Mouse (Mus musculus): ENCODE measurements around the gene Abcg5. TPM values are rescaled to one million over a fixed set of nuclear protein-coding genes. Genes with fewer than 3 reads are reported as not detected.

The Abcg5 gene
- polyA plus RNA-seq, 1 experiment: 0.37 TPM

DNA sequence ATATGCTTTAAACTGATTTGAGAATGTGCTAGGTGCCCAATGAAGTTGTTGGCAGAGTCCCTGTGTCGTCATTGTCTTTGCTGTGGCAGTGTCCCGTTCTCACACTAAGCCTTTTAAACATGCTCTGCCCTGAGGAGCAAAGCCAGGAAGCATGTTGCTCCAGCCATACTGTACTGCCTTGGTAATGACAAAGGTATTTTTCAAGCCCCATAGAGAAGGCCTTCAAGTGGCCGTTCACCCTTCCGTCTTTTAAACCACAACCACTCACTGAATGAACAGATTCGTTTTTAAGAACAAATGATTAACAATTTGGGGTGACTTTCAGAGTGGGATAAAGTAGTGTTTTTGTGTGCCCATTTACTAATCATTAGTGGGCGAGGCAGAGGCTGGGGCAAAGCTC is 61.6 kb downstream of the Abcg5 start:
- TF ChIP-seq GATA1 (IDR thresholded peaks at IDR 0.05; ENCODE audit: borderline replicate concordance, low read length): no peak
- no peak for TF ChIP-seq FLI1 (IDR thresholded peaks at IDR 0.05; ENCODE audit: low read length)
- Histone ChIP-seq H3K4me3 (replicated peaks) (no peak overlapping the region), H3K36me3 (replicated peaks; ENCODE audit: low read length) (no peaks in the 10 kb centered on the region), H3K4me1 (peaks cover 2% of the 10 kb centered on the region), H3K9me3 (peaks cover 7% of the 10 kb centered on the region), H3K27me3 (replicated peaks) (peaks cover 2% of the 10 kb centered on the region)

DNA sequence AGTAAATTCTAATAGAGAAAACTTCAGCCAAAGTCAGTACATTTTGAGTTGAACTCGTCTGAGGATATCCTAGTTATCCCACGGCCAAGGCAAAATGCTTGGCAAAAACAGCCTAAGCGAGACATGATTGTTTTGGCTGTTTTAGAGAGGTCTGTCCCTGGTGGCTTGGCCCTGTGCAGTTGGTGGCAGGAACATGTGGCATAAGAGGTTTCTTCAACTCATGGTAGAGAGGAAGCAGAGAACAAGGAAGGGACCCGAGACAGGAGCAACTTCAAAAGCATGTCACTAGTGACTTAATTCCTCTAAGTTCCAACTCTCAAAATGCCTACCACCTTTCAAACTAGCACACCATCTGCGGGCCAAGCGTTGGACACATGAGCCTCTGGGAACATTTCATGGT is 62.2 kb downstream of the Abcg5 start:
- H3K27me3 ChIP-seq (replicated peaks): peaks cover 2% of the 10 kb centered on the region
- TF ChIP-seq GATA1 (IDR thresholded peaks at IDR 0.05; ENCODE audit: borderline replicate concordance, low read length) (no peak), FLI1 (IDR thresholded peaks at IDR 0.05; ENCODE audit: low read length) (no peak)
- no peak overlapping the region for H3K4me3 ChIP-seq (replicated peaks)
- no peaks in the 10 kb centered on the region for H3K36me3 ChIP-seq (replicated peaks; ENCODE audit: low read length)
- no peaks in the 10 kb centered on the region for H3K4me1 ChIP-seq
- peaks cover 7% of the 10 kb centered on the region for H3K9me3 ChIP-seq

DNA sequence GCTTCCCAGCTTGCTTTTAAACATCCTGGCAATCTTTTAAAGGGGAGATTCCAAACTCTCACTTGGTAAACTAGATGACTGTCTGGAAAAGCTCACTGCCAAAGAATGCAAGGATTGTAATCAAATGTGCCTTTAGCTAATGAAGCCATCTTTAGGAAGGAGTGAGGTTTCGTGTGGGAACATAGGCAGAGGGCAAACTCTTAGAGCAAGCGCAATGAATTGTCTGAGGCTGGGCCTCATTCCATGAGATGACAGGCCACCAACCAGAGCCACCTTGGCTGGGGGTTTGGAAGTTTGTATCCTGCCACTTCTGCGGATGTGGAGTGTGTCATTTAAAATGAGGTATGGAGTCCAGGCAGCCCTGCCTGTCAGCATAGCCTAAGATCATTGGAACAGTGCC is 62.7 kb downstream of the Abcg5 start:
- no peaks in the 10 kb centered on the region for H3K4me1 ChIP-seq
- no peak overlapping the region for H3K4me3 ChIP-seq (replicated peaks)
- TF ChIP-seq FLI1 (IDR thresholded peaks at IDR 0.05; ENCODE audit: low read length) (no peak), GATA1 (IDR thresholded peaks at IDR 0.05; ENCODE audit: borderline replicate concordance, low read length) (no peak)
- peaks cover 2% of the 10 kb centered on the region for H3K27me3 ChIP-seq (replicated peaks)
- H3K36me3 ChIP-seq (replicated peaks; ENCODE audit: low read length): no peaks in the 10 kb centered on the region
- peaks cover 7% of the 10 kb centered on the region for H3K9me3 ChIP-seq

DNA sequence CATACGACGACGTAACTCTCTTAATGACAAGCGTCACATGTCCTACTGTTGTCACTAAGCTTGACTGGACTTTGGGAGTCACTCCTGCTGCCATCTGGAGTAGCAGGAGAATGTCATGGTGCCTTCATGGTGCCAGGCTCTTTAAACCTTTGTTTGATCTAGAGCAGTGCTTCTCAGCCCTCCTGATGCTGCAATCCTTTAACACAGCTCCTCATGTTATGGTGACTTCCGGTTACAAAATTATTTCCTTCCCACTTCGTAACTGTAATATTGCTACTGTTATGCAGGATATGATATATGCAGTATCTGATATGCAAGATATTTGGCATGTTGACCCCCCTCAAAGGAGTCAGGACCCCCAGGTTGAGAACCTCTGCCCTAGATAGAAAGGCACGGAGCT is 63.7 kb downstream of the Abcg5 start:
- no peaks in the 10 kb centered on the region for H3K27me3 ChIP-seq (replicated peaks)
- peaks cover 14% of the 10 kb centered on the region for H3K9me3 ChIP-seq
- H3K4me3 ChIP-seq (replicated peaks): no peak overlapping the region
- no peaks in the 10 kb centered on the region for H3K36me3 ChIP-seq (replicated peaks; ENCODE audit: low read length)
- H3K4me1 ChIP-seq: peaks cover 3% of the 10 kb centered on the region; the same call in 1 of the 2 replicates
- TF ChIP-seq GATA1 (IDR thresholded peaks at IDR 0.05; ENCODE audit: borderline replicate concordance, low read length) (no peak), FLI1 (IDR thresholded peaks at IDR 0.05; ENCODE audit: low read length) (no peak)

DNA sequence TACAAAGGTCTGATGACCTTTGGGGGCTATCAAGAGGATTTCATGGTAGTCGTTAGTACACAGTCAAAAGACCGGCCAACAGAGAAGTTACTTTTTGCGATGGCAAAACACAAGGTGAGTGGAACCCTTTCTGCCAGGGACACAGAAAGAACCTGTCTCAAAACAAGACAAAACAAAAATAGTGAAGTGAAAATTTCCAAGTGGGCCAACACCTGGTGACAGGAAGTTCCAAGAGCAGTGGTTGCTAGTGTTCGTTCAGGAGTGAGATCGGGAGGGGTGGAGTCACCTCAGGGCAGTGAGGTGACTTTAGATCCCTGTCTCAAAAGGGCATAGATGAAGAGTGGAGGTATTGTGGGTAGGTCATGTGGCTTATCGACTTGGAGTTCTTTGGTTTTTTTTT is 64.9 kb downstream of the Abcg5 start:
- Histone ChIP-seq H3K4me3 (replicated peaks) (no peak overlapping the region), H3K27me3 (replicated peaks) (no peaks in the 10 kb centered on the region), H3K4me1 (peaks cover 5% of the 10 kb centered on the region; the same call in 1 of the 2 replicates), H3K9me3 (peaks cover 17% of the 10 kb centered on the region), H3K36me3 (replicated peaks; ENCODE audit: low read length) (no peaks in the 10 kb centered on the region)
- TF ChIP-seq GATA1 (IDR thresholded peaks at IDR 0.05; ENCODE audit: borderline replicate concordance, low read length) (no peak), FLI1 (IDR thresholded peaks at IDR 0.05; ENCODE audit: low read length) (no peak)

DNA sequence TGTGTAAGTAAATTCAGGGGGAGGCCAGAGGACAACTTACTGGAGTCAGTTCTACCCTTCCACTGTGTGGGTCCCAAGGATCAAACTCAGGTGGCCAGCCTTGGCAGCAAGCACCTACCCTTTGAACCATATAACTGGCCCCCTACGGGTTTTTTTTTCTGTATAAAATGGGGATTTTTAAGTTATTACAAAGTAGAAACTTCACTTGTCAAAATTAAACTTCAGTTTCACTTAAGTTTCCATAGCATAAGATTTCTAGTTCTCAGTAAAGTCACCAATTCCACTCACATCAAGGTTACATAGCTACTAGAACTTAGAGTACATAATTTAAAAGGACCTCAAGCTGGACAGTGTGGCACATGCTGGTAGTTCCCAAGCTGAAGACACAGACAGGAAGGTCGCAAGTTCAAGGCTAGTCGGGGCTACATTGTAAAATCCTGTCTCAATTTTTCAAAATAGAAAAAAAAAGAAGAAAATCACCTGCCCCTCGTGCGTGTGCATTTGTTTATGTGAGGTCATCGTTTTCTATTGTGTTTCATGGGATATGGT is 66.2 kb downstream of the Abcg5 start:
- Histone ChIP-seq H3K4me3 (replicated peaks) (no peak overlapping the region), H3K4me1 (peaks cover 5% of the 10 kb centered on the region; the same call in 1 of the 2 replicates), H3K36me3 (replicated peaks; ENCODE audit: low read length) (no peaks in the 10 kb centered on the region), H3K27me3 (replicated peaks) (no peaks in the 10 kb centered on the region), H3K9me3 (peaks cover 17% of the 10 kb centered on the region)
- TF ChIP-seq GATA1 (IDR thresholded peaks at IDR 0.05; ENCODE audit: borderline replicate concordance, low read length) (no peak), FLI1 (IDR thresholded peaks at IDR 0.05; ENCODE audit: low read length) (no peak)

DNA sequence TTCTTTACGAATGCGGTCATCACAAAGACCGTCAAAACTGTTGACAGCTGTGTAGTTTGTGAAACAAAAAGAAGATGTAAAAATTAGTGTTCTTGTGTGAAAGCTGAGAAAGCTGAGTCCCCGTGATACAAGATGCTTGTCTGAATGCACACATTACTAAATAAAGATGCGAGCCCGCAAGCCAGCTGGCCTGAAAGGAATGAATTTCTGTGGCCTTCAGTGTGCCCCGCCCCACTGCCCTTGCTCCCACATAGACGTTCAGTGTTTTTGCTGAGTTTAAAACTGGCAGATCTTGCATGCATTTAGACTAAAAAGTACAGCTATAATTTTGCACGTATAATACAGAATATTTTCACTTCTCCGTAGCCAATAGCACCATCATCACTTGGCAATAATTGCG is 67.0 kb downstream of the Abcg5 start:
- H3K9me3 ChIP-seq: peaks cover 17% of the 10 kb centered on the region
- peaks cover 5% of the 10 kb centered on the region; the same call in 1 of the 2 replicates for H3K4me1 ChIP-seq
- H3K27me3 ChIP-seq (replicated peaks): no peaks in the 10 kb centered on the region
- H3K36me3 ChIP-seq (replicated peaks; ENCODE audit: low read length): no peaks in the 10 kb centered on the region
- no peak overlapping the region for H3K4me3 ChIP-seq (replicated peaks)
- TF ChIP-seq FLI1 (IDR thresholded peaks at IDR 0.05; ENCODE audit: low read length) (no peak), GATA1 (IDR thresholded peaks at IDR 0.05; ENCODE audit: borderline replicate concordance, low read length) (no peak)

DNA sequence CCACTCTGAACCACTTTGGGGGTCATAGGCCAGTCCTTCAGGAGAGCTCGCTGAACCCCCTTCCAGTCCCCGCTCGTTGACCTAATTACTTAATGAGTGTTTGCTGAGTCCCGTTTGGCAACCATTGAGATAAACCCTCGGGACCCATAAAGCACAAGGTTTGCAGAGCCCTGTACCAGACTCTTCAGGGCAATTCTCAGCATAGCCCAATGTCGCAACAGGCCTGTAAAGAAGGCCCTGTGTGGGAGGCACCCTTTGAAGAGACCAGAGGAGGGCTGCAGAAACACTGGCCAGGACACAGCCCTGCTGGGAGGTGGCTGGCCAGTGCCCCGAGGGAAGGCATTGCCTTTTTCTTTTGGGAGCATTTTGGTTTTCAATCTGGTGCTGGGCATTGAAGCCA is 70.8 kb downstream of the Abcg5 start:
- H3K4me1 ChIP-seq: peaks cover 5% of the 10 kb centered on the region; the same call in 1 of the 2 replicates
- TF ChIP-seq FLI1 (IDR thresholded peaks at IDR 0.05; ENCODE audit: low read length) (no peak), GATA1 (IDR thresholded peaks at IDR 0.05; ENCODE audit: borderline replicate concordance, low read length) (no peak)
- H3K4me3 ChIP-seq (replicated peaks): no peak overlapping the region
- H3K9me3 ChIP-seq: peaks cover 17% of the 10 kb centered on the region
- H3K36me3 ChIP-seq (replicated peaks; ENCODE audit: low read length): no peaks in the 10 kb centered on the region
- H3K27me3 ChIP-seq (replicated peaks): peaks cover 4% of the 10 kb centered on the region

DNA sequence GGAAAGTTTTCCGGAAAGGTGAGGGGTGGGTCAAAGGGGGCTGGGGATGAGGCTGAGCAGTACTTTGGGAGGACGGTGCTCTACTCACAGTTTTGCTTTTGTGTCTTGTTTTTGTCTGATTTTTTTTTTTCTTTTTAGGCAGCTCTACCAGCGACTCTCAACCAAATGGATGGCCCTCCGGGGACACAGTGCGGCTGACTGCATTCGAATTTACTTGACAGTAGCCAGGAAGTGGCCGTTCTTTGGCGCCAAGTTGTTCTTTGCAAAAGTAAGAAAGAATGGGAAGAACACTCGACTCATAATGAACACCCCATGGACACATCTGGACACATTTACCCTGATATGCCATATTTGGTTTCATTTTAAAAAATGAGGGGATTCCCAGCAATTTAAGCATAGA is 71.3 kb downstream of the Abcg5 start:
- peaks cover 4% of the 10 kb centered on the region for H3K27me3 ChIP-seq (replicated peaks)
- no peak overlapping the region for H3K4me3 ChIP-seq (replicated peaks)
- H3K36me3 ChIP-seq (replicated peaks; ENCODE audit: low read length): no peaks in the 10 kb centered on the region
- TF ChIP-seq FLI1 (IDR thresholded peaks at IDR 0.05; ENCODE audit: low read length) (no peak), GATA1 (IDR thresholded peaks at IDR 0.05; ENCODE audit: borderline replicate concordance, low read length) (no peak)
- H3K4me1 ChIP-seq: peaks cover 5% of the 10 kb centered on the region; the same call in 1 of the 2 replicates
- H3K9me3 ChIP-seq: peaks cover 17% of the 10 kb centered on the region

DNA sequence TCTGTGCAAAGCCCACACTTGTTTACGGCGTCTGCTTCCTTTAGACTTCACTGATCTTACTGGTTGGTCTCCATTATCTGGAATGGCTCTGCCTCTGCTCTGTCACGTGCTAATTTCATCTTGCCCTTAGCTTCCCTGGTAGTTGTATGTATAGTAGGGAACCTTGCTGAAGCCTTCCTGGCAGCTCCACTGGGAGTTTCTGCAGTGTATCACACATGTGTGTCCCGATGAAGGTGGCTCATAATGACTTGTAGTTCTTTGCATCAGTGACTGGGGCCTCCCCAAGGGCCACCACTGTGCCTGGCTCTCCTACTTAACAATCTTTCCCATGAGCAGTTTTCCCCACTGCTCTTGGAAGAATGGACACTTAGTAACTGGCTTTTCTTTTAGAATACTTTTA is 74.2 kb downstream of the Abcg5 start:
- H3K9me3 ChIP-seq: peaks cover 5% of the 10 kb centered on the region
- H3K36me3 ChIP-seq (replicated peaks; ENCODE audit: low read length): no peaks in the 10 kb centered on the region
- no peaks in the 10 kb centered on the region; the same call in 1 of the 2 replicates for H3K4me1 ChIP-seq
- H3K27me3 ChIP-seq (replicated peaks): peaks cover 4% of the 10 kb centered on the region
- TF ChIP-seq FLI1 (IDR thresholded peaks at IDR 0.05; ENCODE audit: low read length): no peak
- TF ChIP-seq GATA1 (IDR thresholded peaks at IDR 0.05; ENCODE audit: borderline replicate concordance, low read length): no peak
- H3K4me3 ChIP-seq (replicated peaks): no peak overlapping the region

Other genes starting within 250 kb of the Abcg5 start
- 0.72 TPM in 1 of 2 replicates, not detected in the other for gene Thada, start 216.8 kb downstream of the Abcg5 start, polyA plus RNA-seq (2012; ENCODE audit: insufficient read depth, low replicate concordance)
- gene Plekhh2, start 171.1 kb downstream of the Abcg5 start, polyA plus RNA-seq (2012; ENCODE audit: insufficient read depth, low replicate concordance): not detected in 2 replicates
- gene Dync2li1, start 56.5 kb downstream of the Abcg5 start, polyA plus RNA-seq (2012; ENCODE audit: insufficient read depth, low replicate concordance): 0.19 TPM in 1 of 2 replicates, not detected in the other
- gene Abcg8, start 6.7 kb downstream of the Abcg5 start, polyA plus RNA-seq (2012; ENCODE audit: insufficient read depth, low replicate concordance): 0.04 and 1.2 TPM in 2 replicates
- gene Lrpprc, start 107.8 kb upstream of the Abcg5 start, polyA plus RNA-seq (2012; ENCODE audit: insufficient read depth, low replicate concordance): 2.0 and 2.3 TPM in 2 replicates